Mouse (Mus musculus): ENCODE measurements around the gene Fam135a. TPM values are rescaled to one million over a fixed set of nuclear protein-coding genes. Genes with fewer than 3 reads are reported as not detected.

Fam135a gene
- polyA plus RNA-seq, 1 experiment from 2014 or later = 33.1 TPM

DNA sequence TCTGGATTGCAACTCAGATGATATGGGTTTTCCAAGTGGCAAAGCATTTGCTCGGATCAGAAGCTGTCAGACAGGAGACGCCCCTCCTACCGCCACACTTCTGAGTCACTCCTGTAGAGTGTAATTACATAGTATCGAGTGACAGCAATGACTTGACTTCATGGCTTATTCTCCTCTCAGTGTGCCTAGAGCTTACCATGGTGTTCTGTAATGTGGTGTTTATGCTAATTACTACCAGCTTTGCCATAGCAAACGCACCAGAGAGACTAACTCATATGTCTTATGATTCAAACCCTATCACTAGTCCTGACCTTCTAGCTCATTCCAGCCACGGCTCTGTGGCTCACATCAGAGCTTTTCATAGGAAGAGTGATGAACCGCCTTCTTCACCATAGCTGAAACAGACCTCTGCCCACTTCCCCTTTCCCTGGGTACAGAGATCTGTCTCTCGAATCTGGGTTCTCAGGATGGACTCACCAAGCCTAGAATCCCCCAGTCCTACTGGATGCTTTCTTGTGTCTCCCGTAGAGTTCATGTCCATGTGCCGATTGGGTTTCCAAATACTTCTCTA lies 2.5 kb upstream of the Fam135a start:
- no peaks in the 10 kb centered on the region for H3K27me3 ChIP-seq
- H3K9ac ChIP-seq (replicated peaks) = no peak overlapping the region
- no peaks in the 10 kb centered on the region for H3K36me3 ChIP-seq
- H3K4me2 ChIP-seq (replicated peaks) = no peak overlapping the region
- H3K9me3 ChIP-seq = no peaks in the 10 kb centered on the region
- WGBS = 82% methylated on average over 10 of the region's 10 CpGs
- H3K4me1 ChIP-seq (replicated peaks) = peaks cover 14% of the 10 kb centered on the region
- H3K4me3 ChIP-seq (replicated peaks) = no peak overlapping the region
- no peak overlapping the region for H3K27ac ChIP-seq
- ATAC-seq = no peak

DNA sequence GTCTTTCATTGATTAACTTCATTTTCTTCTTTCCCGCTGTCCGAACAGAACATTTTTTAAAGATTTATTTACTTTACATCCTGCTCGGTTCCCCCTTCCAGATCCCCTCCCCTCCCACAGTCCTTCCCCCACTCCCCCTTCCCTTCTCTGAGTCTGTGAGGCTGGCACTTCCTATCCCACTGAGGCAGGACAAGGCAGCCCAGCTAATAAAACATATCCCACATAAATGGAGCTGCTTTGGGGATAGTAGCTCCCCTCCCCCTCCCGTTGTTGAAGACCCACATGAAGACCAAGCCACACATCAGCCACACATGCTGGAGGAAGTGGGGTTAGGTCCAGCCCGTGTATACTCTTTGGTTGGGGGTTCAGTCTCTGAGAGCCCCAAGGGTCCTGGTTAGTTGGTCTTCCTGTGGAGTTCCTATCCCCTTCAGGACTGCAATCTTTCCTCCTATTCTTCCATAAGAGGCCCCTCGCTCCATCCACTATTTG lies 773 bp upstream of the Fam135a start:
- Histone ChIP-seq H3K27me3 (no peaks in the 10 kb centered on the region), H3K9ac (replicated peaks) (peak overlapping the region; percentile 90), H3K4me2 (replicated peaks) (peak overlapping the region; percentile 70), H3K4me1 (replicated peaks) (peaks cover 18% of the 10 kb centered on the region), H3K9me3 (no peaks in the 10 kb centered on the region), H3K4me3 (replicated peaks) (peak overlapping the region; percentile 91), H3K36me3 (no peaks in the 10 kb centered on the region), H3K27ac (no peak overlapping the region)
- WGBS = 63% methylated on average over 6 of the region's 6 CpGs
- peak; percentile 41 for ATAC-seq

DNA sequence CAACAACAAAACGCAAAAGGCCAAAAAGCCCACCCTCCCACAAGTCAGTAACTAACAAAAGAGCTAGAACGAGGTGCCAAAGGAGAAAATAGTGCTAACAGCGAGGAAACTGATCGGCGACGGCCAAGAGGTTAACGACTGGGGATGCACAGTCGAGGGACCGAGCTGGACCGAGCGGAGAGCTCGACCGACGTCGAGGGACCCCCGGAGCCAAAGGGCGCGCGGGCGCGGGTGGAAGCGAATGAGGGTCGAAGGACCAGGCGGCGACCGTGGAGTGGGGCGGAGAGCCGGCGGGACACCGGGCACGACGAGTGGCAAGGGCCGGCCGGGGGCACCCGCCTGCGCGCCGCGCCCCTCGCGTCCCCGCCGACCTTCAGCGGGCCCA lies 608 bp downstream of the Fam135a start:
- Histone ChIP-seq H3K4me2 (replicated peaks) (peak overlapping the region; percentile 70), H3K9me3 (no peaks in the 10 kb centered on the region), H3K27me3 (no peaks in the 10 kb centered on the region), H3K27ac (peak overlapping the region; percentile 83), H3K4me1 (replicated peaks) (peaks cover 18% of the 10 kb centered on the region), H3K4me3 (replicated peaks) (peak overlapping the region; percentile 91), H3K36me3 (no peaks in the 10 kb centered on the region), H3K9ac (replicated peaks) (peak overlapping the region; percentile 90)
- WGBS = under 1% methylated on average over 44 of the region's 44 CpGs
- no peak for ATAC-seq

DNA sequence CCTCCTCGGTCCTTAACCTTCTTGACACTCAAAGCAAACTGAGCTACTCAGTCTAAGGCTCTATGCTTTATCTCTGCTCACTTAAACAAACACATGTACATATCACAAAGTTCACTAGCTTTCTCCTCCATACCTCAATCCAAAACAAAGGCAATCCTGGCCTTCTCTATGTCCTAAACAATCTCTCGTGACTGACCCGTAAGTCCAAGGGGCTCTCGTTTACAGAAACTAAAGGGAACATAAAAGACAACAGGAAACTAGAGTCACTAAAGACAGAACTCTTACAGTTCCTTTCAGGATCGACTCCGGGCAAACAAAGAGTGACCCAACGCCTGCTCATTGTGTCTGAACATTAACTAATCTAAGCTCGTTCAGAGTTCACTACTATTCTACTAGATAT lies 2.6 kb downstream of the Fam135a start:
- no peaks in the 10 kb centered on the region for H3K36me3 ChIP-seq
- ATAC-seq = no peak
- H3K27me3 ChIP-seq = no peaks in the 10 kb centered on the region
- 68% methylated on average over 8 of the region's 8 CpGs for WGBS
- no peak overlapping the region for H3K9ac ChIP-seq (replicated peaks)
- no peak overlapping the region for H3K27ac ChIP-seq
- H3K4me3 ChIP-seq (replicated peaks) = no peak overlapping the region
- H3K4me1 ChIP-seq (replicated peaks) = peaks cover 18% of the 10 kb centered on the region
- H3K9me3 ChIP-seq = no peaks in the 10 kb centered on the region
- H3K4me2 ChIP-seq (replicated peaks) = no peak overlapping the region

DNA sequence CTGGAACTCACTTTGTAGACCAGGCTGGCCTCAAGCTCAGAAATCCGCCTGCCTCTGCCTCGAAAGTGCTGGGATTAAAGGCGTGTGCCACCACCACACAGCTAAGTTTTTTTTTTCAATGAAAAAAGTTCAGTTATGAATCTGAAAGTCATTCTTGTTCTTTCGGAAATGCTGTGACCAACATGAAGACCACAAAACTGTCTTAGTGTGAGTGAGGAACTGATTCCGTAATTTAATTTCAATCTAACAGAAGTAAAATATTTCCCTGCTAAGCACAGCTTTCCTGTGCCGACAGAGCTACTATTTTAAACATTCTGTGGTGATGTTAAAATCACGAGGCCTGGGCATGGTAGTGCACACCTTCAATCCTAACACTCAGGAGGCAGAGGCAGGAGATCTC lies 7.7 kb downstream of the Fam135a start:
- Histone ChIP-seq H3K27ac (no peak overlapping the region), H3K4me1 (replicated peaks) (peaks cover 2% of the 10 kb centered on the region), H3K36me3 (no peaks in the 10 kb centered on the region), H3K27me3 (no peaks in the 10 kb centered on the region), H3K9ac (replicated peaks) (no peak overlapping the region), H3K9me3 (no peaks in the 10 kb centered on the region), H3K4me2 (replicated peaks) (no peak overlapping the region), H3K4me3 (replicated peaks) (no peak overlapping the region)
- ATAC-seq = no peak
- WGBS = 96% methylated on average over 7 of the region's 7 CpGs

DNA sequence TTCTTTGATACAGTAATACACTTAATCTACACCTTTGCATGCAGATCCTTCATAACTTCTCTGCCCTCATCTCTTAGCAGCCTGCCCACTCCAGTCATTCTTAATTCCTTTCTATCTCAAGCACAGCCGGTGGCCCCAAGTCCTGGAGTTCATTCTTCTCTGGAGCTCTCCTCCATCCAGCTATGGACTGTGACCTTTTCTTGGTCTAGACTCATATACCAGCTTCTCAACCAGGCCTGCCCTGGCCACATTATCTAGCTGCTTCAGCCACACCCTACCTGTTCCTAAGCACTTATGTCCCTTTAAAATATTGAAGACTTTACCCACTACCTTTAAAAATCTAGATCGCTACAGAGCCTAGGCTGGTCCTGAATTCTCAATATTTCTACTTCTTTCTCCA lies 9.5 kb downstream of the Fam135a start:
- no peaks in the 10 kb centered on the region for H3K27me3 ChIP-seq
- 95% methylated on average over 2 of the region's 2 CpGs for WGBS

DNA sequence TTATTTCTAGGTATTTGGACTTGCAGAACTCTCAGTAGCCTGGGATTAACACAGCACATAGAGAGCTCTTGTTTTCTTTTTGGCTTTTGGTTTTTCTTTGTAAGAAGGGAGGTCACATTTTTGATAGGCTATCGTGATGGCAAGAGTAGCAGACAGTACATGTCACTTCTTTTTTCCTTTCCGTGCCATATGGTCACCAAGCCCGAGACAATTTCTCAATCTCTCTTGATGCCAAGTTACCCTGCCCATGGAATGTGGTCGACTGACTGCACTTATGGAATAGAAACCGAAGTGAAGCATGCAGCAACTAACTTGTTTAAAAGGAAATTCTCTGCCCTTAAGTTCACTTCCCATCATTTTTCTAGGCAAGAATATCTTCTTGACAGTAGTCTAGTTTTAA lies 10.0 kb downstream of the Fam135a start:
- H3K27me3 ChIP-seq = no peaks in the 10 kb centered on the region
- no peak overlapping the region for H3K9ac ChIP-seq (replicated peaks)
- H3K4me3 ChIP-seq (replicated peaks) = no peak overlapping the region
- WGBS = 82% methylated on average over 5 of the region's 5 CpGs
- H3K9me3 ChIP-seq = no peaks in the 10 kb centered on the region
- ATAC-seq = no peak
- H3K4me2 ChIP-seq (replicated peaks) = no peak overlapping the region
- no peak overlapping the region for H3K27ac ChIP-seq
- H3K36me3 ChIP-seq = no peaks in the 10 kb centered on the region
- no peaks in the 10 kb centered on the region for H3K4me1 ChIP-seq (replicated peaks)

More for the DNA sequence above, 9.5 kb downstream of the Fam135a start:
- H3K36me3 ChIP-seq = no peaks in the 10 kb centered on the region
- H3K9me3 ChIP-seq = no peaks in the 10 kb centered on the region
- H3K4me1 ChIP-seq (replicated peaks) = no peaks in the 10 kb centered on the region
- H3K4me2 ChIP-seq (replicated peaks) = no peak overlapping the region
- no peak overlapping the region for H3K27ac ChIP-seq
- H3K9ac ChIP-seq (replicated peaks) = no peak overlapping the region
- no peak overlapping the region for H3K4me3 ChIP-seq (replicated peaks)
- no peak for ATAC-seq

DNA sequence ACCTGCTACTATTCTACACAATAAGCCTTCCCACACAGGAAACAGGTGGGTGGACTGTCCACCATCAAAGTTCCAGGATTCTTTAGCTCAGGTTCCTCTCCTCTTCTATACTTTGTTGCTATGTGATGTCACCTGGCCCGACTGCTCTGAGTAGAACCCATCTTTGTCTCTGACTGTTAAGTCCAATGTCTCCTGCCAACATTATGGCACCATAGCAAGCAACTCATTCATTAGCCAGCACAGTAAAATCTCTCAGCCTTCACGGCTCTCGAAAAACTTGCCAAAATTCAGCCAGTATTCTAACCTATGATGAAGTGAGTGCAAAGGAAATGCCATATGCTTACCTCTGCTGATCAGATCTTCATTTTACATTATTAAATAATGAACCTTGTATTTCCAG lies 14.0 kb downstream of the Fam135a start:
- Histone ChIP-seq H3K9me3 (no peaks in the 10 kb centered on the region), H3K9ac (replicated peaks) (no peak overlapping the region), H3K4me2 (replicated peaks) (no peak overlapping the region), H3K36me3 (no peaks in the 10 kb centered on the region), H3K27ac (no peak overlapping the region), H3K27me3 (no peaks in the 10 kb centered on the region), H3K4me1 (replicated peaks) (no peaks in the 10 kb centered on the region), H3K4me3 (replicated peaks) (no peak overlapping the region)
- no peak for ATAC-seq
- WGBS = 97% methylated on average over 3 of the region's 3 CpGs

DNA sequence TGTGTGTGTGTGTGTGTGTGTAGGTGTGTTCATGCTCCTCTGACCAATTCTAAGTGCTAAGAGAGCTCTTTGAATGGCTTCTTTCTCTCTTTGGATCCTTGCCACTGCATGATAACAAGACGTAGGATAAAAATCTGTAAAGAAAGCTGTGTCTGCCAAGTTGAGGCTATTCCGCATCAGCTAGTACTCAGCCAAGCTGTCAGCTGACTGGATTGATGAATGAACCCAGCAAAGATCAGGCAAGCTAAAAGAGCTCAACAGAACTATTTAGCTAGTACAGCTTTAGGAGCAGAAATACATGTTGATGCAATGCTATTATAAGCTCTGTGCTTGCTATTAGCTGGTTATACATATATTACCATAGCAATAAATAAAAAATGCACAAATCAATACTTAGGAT lies 25.7 kb downstream of the Fam135a start:
- Histone ChIP-seq H3K36me3 (peaks cover 7% of the 10 kb centered on the region), H3K9ac (replicated peaks) (no peak overlapping the region), H3K27me3 (no peaks in the 10 kb centered on the region), H3K4me3 (replicated peaks) (no peak overlapping the region), H3K27ac (no peak overlapping the region), H3K4me1 (replicated peaks) (no peaks in the 10 kb centered on the region), H3K9me3 (no peaks in the 10 kb centered on the region), H3K4me2 (replicated peaks) (no peak overlapping the region)
- 52% methylated on average over 2 of the region's 2 CpGs for WGBS
- ATAC-seq = 0 out of 2 replicates have a peak, but pooled peaks have one; percentile 50

DNA sequence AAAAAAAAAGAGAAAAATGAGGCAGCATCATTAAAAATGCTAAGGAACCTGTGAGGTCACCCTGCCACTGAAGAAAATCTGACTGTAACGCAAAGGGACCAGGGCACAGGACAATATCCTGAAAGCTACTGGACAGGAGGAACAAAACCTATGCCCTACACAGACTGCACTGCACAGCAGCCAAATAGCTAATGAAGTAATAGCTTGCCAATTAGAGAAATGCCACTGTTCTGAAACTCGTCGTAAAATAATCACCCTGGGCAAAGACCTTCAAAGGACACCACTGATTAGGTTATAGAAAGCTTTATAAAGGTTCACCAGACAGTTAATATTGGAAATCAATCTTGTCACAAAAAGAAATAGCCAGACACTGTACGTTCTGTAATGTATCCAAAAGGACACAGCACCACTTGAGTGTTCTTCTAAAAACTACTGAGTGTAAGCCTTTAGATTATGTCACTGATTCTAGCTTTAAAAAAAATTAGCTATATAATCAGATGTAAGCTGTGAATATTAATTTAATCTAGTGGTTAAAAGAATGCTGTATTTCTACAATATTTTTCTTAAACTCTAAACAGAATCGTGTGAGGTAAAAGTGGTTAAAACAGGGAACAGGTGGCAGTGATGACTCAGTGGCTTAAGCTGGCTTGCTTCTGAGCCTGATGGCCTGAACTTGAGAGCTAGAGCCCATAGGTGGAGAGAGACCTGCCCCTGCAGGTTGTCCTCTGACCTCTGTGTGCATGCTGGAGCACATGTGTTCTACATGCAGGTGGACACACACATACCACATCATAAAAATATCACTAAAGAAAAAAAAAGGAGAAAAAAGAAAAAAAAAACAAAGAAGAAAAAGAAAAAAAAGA lies 26.5 kb downstream of the Fam135a start:
- Histone ChIP-seq H3K27me3 (no peaks in the 10 kb centered on the region), H3K4me3 (replicated peaks) (no peak overlapping the region), H3K9ac (replicated peaks) (no peak overlapping the region), H3K9me3 (no peaks in the 10 kb centered on the region), H3K4me2 (replicated peaks) (no peak overlapping the region), H3K36me3 (peaks cover 7% of the 10 kb centered on the region), H3K4me1 (replicated peaks) (no peaks in the 10 kb centered on the region), H3K27ac (no peak overlapping the region)
- no peak for ATAC-seq
- 85% methylated on average over 5 of the region's 5 CpGs for WGBS

DNA sequence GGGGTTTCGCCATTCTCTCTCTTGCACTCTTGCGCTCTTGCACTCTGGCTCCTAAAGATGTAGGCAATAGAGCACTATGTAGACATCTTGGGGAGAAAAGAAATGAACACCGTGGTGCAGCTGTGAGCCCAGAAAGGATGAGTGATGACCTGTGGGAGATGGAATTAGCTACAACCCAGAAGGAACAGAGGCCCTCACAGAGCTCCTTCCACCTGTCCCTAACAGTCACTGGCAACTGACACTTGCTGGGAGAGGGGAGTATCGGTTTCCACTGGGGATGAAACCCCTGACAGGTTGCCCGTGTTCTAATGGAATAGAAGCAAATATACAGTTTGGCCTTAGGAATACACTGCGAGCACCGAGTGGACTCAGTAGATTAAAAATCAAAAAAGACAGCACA lies 31.3 kb downstream of the Fam135a start:
- no peak for ATAC-seq
- H3K4me1 ChIP-seq (replicated peaks) = no peaks in the 10 kb centered on the region
- H3K9ac ChIP-seq (replicated peaks) = no peak overlapping the region
- WGBS = 95% methylated on average over 7 of the region's 7 CpGs
- peaks cover 7% of the 10 kb centered on the region for H3K36me3 ChIP-seq
- H3K4me3 ChIP-seq (replicated peaks) = no peak overlapping the region
- H3K27me3 ChIP-seq = no peaks in the 10 kb centered on the region
- no peaks in the 10 kb centered on the region for H3K9me3 ChIP-seq
- H3K27ac ChIP-seq = no peak overlapping the region
- no peak overlapping the region for H3K4me2 ChIP-seq (replicated peaks)

DNA sequence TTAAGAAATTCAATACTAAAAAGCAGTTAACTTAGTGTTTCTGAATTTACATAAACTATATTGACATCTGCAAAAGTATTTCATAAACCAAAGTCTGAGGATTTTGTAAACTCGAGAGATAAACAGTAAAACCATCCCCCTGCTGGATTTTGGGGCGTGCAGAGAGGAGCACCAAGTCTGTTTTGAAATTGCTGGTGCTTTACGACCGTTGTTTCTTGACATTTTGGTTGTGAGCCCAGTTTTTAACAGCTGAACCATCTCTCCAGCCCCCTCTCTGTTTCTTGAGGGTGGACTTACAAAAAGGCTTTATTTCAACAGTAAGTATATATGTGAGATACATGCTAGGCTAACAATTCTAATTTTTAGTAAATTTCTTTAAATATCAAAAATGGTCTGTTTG lies 33.4 kb downstream of the Fam135a start:
- 97% methylated on average over 4 of the region's 4 CpGs for WGBS
- Histone ChIP-seq H3K9ac (replicated peaks) (no peak overlapping the region), H3K4me1 (replicated peaks) (no peaks in the 10 kb centered on the region), H3K36me3 (peaks cover 2% of the 10 kb centered on the region), H3K27me3 (no peaks in the 10 kb centered on the region), H3K4me2 (replicated peaks) (no peak overlapping the region), H3K9me3 (no peaks in the 10 kb centered on the region), H3K4me3 (replicated peaks) (no peak overlapping the region), H3K27ac (no peak overlapping the region)
- ATAC-seq = no peak

Data from midbrain, embryonic 13.5 days (tissue).